Mouse (Mus musculus) bone marrow, adult 2 months (tissue): ENCODE results near the gene Tmsb15b2. TPM values are rescaled to one million over a fixed set of nuclear protein-coding genes. Genes with fewer than 3 reads are reported as not detected.
A peak's percentile ranks its signal among the peaks of the same experiment; 100 is the strongest.
"Not testable (repeated sequence)": the region's sequence is repeated elsewhere in the genome, so short reads cannot be mapped to it uniquely, and the experiment has no call there.

Experiments
- H3K27ac ChIP-seq: fragments of 200-500 bp; 2 replicates; pipeline ENCODE4 v1.5.1; 2012; ENCODE audit warnings: low read depth, mild to moderate bottlenecking, control low read depth, inconsistent platforms, low read length; ENCODE audit not compliant: control insufficient read depth, poor library complexity, insufficient read depth
- H3K4me1 ChIP-seq: fragments of 200-500 bp; 2 replicates; pipeline ENCODE4 v1.6.1; 2011; ENCODE audit warnings: low read length; ENCODE audit not compliant: control insufficient read depth, insufficient read depth
- H3K4me3 ChIP-seq: fragments of 200-500 bp; replicated peaks from 2 replicates; pipeline ENCODE3; 2011; ENCODE audit warnings: mild to moderate bottlenecking, low read depth, low read length, control low read depth; ENCODE audit not compliant: control insufficient read depth
- CTCF ChIP-seq: fragments of 200-500 bp; IDR thresholded peaks from 2 replicates; pipeline ENCODE4 v1.5.1; 2011; ENCODE audit warnings: low read length, control low read depth; ENCODE audit not compliant: control insufficient read depth, insufficient read depth
- POLR2A ChIP-seq: fragments of 200-500 bp; IDR thresholded peaks from 2 replicates; pipeline ENCODE4 v1.6.1; 2011; ENCODE audit warnings: low read depth, mild to moderate bottlenecking, control low read depth, low read length, borderline replicate concordance; ENCODE audit not compliant: control insufficient read depth
- WGBS: fragments of 180-500 bp; shearing (Covaris S2); methylation state at CpG from one replicate; pipeline ENCODE4 v1.1.7; 2018; 5-methylcytosine and 5-hydroxymethylcytosine counted together
- polyA plus RNA-seq: library from polyadenylated mRNA; stranded (reverse); fragments of >200 nt; gene quantifications from 2 replicates; pipeline ENCODE4 v1.2.4, GENCODE M21; 2011; ENCODE audit warnings: low replicate concordance; ENCODE audit not compliant: missing spikeins, insufficient read depth, insufficient read length

Tmsb15b2 gene
- polyA plus RNA-seq = 5.4 TPM in 1 of 2 replicates, not detected in the other

- WGBS = 78% methylated on average over 6 of the region's 6 CpGs
Observed at GRCm38 (mm10) chrX:136975397-136975796, at the start of gene Tmsb15b2. TSS of gene Tmsb15b2 (minus strand) at chrX:136975497.

GRCm38 (mm10) chrX:137019310-137019709, 44.0 kb upstream of the Tmsb15b2 start:
- H3K4me3 ChIP-seq = no peak overlapping the region
- TF ChIP-seq CTCF = no peak
- no peak for TF ChIP-seq POLR2A
- no peaks in the 10 kb centered on the region for H3K4me1 ChIP-seq
- 10% methylated on average over 1 of the region's 1 CpGs for WGBS
- H3K27ac ChIP-seq = no peak overlapping the region

More at GRCm38 (mm10) chrX:136975397-136975796, at the start of gene Tmsb15b2:
- H3K4me1 ChIP-seq, H3K27ac ChIP-seq: not testable (repeated sequence)
- H3K4me3 ChIP-seq = peak within 1 kb of the TSS; percentile 62

- 29% methylated on average over 1 of the region's 1 CpGs for WGBS
- TF ChIP-seq POLR2A (no peak), CTCF (no peak)
Observed at GRCm38 (mm10) chrX:137017668-137018067, 42.4 kb upstream of the Tmsb15b2 start.

GRCm38 (mm10) chrX:137015099-137015709, 39.9 kb upstream of the Tmsb15b2 start:
- 0 out of 2 replicates have a peak, but pooled peaks have one; percentile 19 for TF ChIP-seq CTCF
- TF ChIP-seq POLR2A = no peak
- H3K4me3 ChIP-seq = no peak overlapping the region
- 50% methylated on average over 6 of the region's 6 CpGs for WGBS
- H3K4me1 ChIP-seq = no peaks in the 10 kb centered on the region
- no peak overlapping the region for H3K27ac ChIP-seq

More at GRCm38 (mm10) chrX:137017668-137018067, 42.4 kb upstream of the Tmsb15b2 start:
- H3K4me3 ChIP-seq = no peak overlapping the region
- no peak overlapping the region for H3K27ac ChIP-seq
- H3K4me1 ChIP-seq = no peaks in the 10 kb centered on the region

GRCm38 (mm10) chrX:136996256-136996655, 21.0 kb upstream of the Tmsb15b2 start:
- Histone ChIP-seq H3K4me1 (no peaks in the 10 kb centered on the region; the same call in 1 of the 2 replicates), H3K27ac (no peak overlapping the region), H3K4me3 (no peak overlapping the region)
- no peak for TF ChIP-seq CTCF
- TF ChIP-seq POLR2A = no peak
- 30% methylated on average over 2 of the region's 2 CpGs for WGBS

- WGBS = 56% methylated on average over 14 of the region's 14 CpGs
- TF ChIP-seq CTCF (no peak), POLR2A (no peak)
- Histone ChIP-seq H3K4me3 (no peak overlapping the region), H3K27ac (no peak overlapping the region), H3K4me1 (no peaks in the 10 kb centered on the region; the same call in 1 of the 2 replicates)
Observed at GRCm38 (mm10) chrX:136993641-136994040, 18.3 kb upstream of the Tmsb15b2 start.

GRCm38 (mm10) chrX:136992978-136993547, 17.8 kb upstream of the Tmsb15b2 start, which contains the start of gene Zcchc18:
TSS of gene Zcchc18 (plus strand) at chrX:136993155.
- TF ChIP-seq CTCF (no peak), POLR2A (peak; percentile 75; the same call in 1 of the 2 replicates)
- 14% methylated on average over 26 of the region's 26 CpGs for WGBS
- Histone ChIP-seq H3K4me3 (peak within 1 kb of the TSS; percentile 84), H3K4me1 (no peaks in the 10 kb centered on the region; the same call in 1 of the 2 replicates), H3K27ac (peak within 1 kb of the TSS; percentile 55)

GRCm38 (mm10) chrX:136992191-136992965, 17.1 kb upstream of the Tmsb15b2 start:
- TF ChIP-seq POLR2A = no peak
- no peak for TF ChIP-seq CTCF
- 17% methylated on average over 19 of the region's 19 CpGs for WGBS
- no peaks in the 10 kb centered on the region; the same call in 1 of the 2 replicates for H3K4me1 ChIP-seq
- peak overlapping the region; percentile 84 for H3K4me3 ChIP-seq
- H3K27ac ChIP-seq = peak overlapping the region; percentile 55
